Mouse (Mus musculus): ENCODE results near the gene Rev3l.

GRCm38 (mm10) chr10:39732266-39733100 is 565 bp downstream of the Rev3l start:
- no peak for TF ChIP-seq POLR2A (IDR thresholded peaks at IDR 0.05; ENCODE audit: low read depth, low read length)
- peak; percentile 47; the same call in 1 of the 2 replicates for TF ChIP-seq CTCF (IDR thresholded peaks at IDR 0.05; ENCODE audit: borderline replicate concordance, insufficient read depth, low read length)
